Mouse (Mus musculus): ENCODE measurements around the gene Rnf166.

DNA sequence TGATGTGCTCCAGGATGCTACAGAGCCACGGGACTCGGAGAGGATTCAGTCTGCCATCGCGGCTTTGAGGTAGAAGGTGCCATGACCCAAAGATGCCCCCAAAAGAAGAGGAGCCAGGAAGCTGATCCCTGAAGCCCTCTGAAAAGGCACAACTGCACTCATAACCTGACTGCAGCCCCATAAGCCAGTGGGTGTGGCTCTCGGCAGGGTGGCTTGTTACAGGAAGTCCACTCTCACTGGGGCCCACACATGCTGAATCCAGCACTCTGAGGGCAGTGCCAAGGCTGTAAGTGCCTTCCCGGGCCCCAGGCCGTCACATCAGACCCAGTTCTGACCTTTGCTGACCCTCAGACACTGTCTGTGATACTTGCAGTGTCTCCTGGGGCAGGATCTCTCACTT lies 36.5 kb upstream of the Rnf166 start:
- no peak for TF ChIP-seq CTCF (IDR thresholded peaks at IDR 0.05)
- TF ChIP-seq POLR2A (IDR thresholded peaks at IDR 0.05; ENCODE audit: insufficient read depth, low read depth, low read length): no peak
